Mouse (Mus musculus): ENCODE data around the gene Ugt1a7c. TPM values are rescaled to one million over a fixed set of nuclear protein-coding genes. Genes with fewer than 3 reads are reported as not detected.
"Not testable (repeated sequence)": the region's sequence is repeated elsewhere in the genome, so short reads cannot be mapped to it uniquely, and the experiment has no call there.

Ugt1a7c gene
- polyA plus RNA-seq, 1 experiment from 2014 or later = 0.94 TPM

DNA sequence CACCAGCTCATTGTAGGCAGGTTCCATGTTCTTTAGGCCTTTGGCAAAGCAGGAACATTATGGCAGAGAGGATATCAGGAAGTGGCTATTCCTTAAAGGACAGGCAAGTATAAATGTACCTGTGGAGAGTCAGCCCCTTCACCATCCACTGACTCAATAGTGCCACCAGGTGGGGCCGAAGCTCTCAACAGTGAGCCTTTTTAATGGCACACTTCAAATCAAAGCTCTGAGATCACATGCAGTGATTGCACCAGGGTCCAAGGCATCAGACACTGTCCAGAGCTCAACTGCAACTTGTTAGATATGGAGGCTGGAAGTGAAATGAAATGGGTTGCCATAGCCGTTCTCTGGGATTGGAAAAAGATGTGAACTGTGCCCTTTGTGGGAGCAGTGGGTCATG, 50.4 kb downstream of the Ugt1a7c start:
- not testable (repeated sequence) for H3K9ac ChIP-seq (ENCODE audit: low read depth, low read length); ATAC-seq; H3K27ac ChIP-seq (ENCODE audit: low read length); H3K36me3 ChIP-seq (ENCODE audit: control insufficient read depth, insufficient read depth, low read length); H3K9me3 ChIP-seq (replicated peaks; ENCODE audit: control insufficient read depth, low read length, poor library complexity, severe bottlenecking); H3K4me1 ChIP-seq (ENCODE audit: control insufficient read depth, insufficient read depth, low read length); H3K4me3 ChIP-seq (ENCODE audit: low read depth, low read length); H3K4me2 ChIP-seq (ENCODE audit: low read length); H3K27me3 ChIP-seq (ENCODE audit: control insufficient read depth, insufficient read depth, low read depth, low read length)
- WGBS = 79% methylated on average over 2 of the region's 2 CpGs

DNA sequence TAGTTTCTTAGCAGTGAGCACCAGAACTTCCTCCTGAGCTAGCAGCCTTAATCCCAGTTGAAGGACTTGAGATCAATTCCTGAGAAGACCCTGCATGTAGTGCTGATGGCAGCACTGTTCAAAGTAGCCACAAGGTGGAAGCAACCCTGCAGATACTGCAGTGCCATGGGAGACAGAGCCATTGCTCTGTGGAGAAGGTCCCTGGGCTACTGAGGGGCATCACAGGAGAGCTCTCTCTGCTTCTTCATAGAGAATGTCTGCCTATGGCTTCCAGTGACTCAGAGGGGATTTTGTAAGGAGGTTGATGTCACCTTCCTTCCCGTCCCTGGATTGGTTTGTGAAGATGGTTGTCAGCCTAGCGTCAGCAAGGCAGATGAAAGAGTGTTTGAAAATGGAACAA, 55.3 kb downstream of the Ugt1a7c start:
- H3K9ac ChIP-seq (ENCODE audit: low read depth, low read length); H3K4me1 ChIP-seq (ENCODE audit: control insufficient read depth, insufficient read depth, low read length); H3K36me3 ChIP-seq (ENCODE audit: control insufficient read depth, insufficient read depth, low read length); ATAC-seq; H3K4me3 ChIP-seq (ENCODE audit: low read depth, low read length); H3K4me2 ChIP-seq (ENCODE audit: low read length); H3K9me3 ChIP-seq (replicated peaks; ENCODE audit: control insufficient read depth, low read length, poor library complexity, severe bottlenecking); H3K27me3 ChIP-seq (ENCODE audit: control insufficient read depth, insufficient read depth, low read depth, low read length); H3K27ac ChIP-seq (ENCODE audit: low read length): not testable (repeated sequence)
- 64% methylated on average over 2 of the region's 2 CpGs for whole genome bisulfite sequencing

DNA sequence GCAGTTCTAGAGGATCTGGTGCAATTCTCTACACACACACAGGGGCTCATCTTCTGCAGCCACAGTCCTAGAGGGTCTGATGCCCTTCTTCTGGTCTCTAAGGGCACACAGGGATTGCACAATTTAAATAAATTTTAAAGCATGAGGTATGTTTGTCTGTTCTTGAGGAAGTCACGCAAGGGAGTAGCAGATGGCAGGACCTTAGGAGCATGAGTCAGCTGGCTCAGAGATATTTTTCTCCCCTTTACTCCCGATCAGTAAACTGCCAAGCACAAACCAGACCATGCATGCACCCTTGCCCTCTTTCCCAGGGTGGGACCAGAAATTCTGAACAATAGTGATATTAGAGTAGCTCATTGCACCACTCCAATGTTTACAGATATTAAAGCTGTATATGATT, 63.6 kb downstream of the Ugt1a7c start:
- Histone ChIP-seq H3K4me1 (ENCODE audit: control insufficient read depth, insufficient read depth, low read length) (no peaks in the 10 kb centered on the region), H3K36me3 (ENCODE audit: control insufficient read depth, insufficient read depth, low read length) (no peaks in the 10 kb centered on the region), H3K27ac (ENCODE audit: low read length) (no peak overlapping the region), H3K9ac (ENCODE audit: low read depth, low read length) (no peak overlapping the region), H3K4me3 (ENCODE audit: low read depth, low read length) (no peak overlapping the region), H3K9me3 (replicated peaks; ENCODE audit: control insufficient read depth, low read length, poor library complexity, severe bottlenecking) (no peaks in the 10 kb centered on the region), H3K4me2 (ENCODE audit: low read length) (no peak overlapping the region), H3K27me3 (ENCODE audit: control insufficient read depth, insufficient read depth, low read depth, low read length) (no peaks in the 10 kb centered on the region)
- WGBS = 93% methylated on average over 2 of the region's 2 CpGs
- no peak for ATAC-seq

DNA sequence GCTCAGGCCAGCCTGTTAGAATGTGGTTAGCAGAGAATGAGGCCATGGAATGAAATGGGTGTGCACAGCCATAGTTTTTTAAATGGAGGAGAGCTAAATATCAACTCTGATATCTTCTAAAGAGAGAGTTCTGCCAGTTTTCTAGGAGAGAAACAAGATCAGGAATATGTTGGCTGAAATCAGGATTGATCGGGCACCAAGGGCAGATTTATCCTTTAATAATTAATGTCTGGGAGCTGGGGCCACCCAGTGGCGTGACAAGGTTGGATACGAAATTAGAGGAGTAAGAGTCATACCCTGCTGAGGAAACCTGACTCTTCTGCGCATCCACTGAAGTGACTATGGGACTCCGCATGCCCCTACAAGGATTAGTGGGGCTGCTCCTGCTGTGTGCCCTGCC, 70.8 kb downstream of the Ugt1a7c start, which contains the start of gene Ugt1a5:
Ugt1a5 (plus strand) TSS at position 302 of the 400 bp plus-strand sequence.
- no peaks in the 10 kb centered on the region for H3K36me3 ChIP-seq (ENCODE audit: control insufficient read depth, insufficient read depth, low read length)
- no peak within 1 kb of the TSS for H3K4me2 ChIP-seq (ENCODE audit: low read length)
- no peaks in the 10 kb centered on the region for H3K4me1 ChIP-seq (ENCODE audit: control insufficient read depth, insufficient read depth, low read length)
- H3K27ac ChIP-seq (ENCODE audit: low read length) = no peak within 1 kb of the TSS
- whole genome bisulfite sequencing = 79% methylated on average over 5 of the region's 5 CpGs
- H3K4me3 ChIP-seq (ENCODE audit: low read depth, low read length) = no peak within 1 kb of the TSS
- H3K27me3 ChIP-seq (ENCODE audit: control insufficient read depth, insufficient read depth, low read depth, low read length) = no peaks in the 10 kb centered on the region
- no peaks in the 10 kb centered on the region for H3K9me3 ChIP-seq (replicated peaks; ENCODE audit: control insufficient read depth, low read length, poor library complexity, severe bottlenecking)
- ATAC-seq = no peak
- H3K9ac ChIP-seq (ENCODE audit: low read depth, low read length) = no peak within 1 kb of the TSS

DNA sequence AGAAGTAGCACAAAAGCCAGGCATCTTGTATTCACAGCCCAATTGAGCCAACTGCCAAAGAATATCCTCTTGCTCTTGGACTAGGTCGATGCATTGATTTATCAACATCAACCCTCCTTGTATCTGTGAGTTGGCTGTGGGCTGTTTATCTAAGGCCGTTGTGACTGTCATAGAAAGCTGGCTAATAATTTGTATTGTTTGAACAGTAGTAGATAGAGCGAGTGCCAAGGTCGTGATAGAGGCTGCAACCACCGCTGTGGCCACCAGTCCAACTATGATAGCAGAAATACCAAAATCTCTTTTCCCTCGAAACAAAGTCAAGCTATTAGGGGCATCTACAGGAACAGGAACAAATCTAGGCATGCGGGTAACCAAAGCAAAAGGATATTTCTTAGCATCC, 77.3 kb downstream of the Ugt1a7c start:
- ATAC-seq; H3K27me3 ChIP-seq (ENCODE audit: control insufficient read depth, insufficient read depth, low read depth, low read length); H3K36me3 ChIP-seq (ENCODE audit: control insufficient read depth, insufficient read depth, low read length); H3K4me2 ChIP-seq (ENCODE audit: low read length); H3K27ac ChIP-seq (ENCODE audit: low read length); H3K4me1 ChIP-seq (ENCODE audit: control insufficient read depth, insufficient read depth, low read length); H3K9ac ChIP-seq (ENCODE audit: low read depth, low read length); H3K4me3 ChIP-seq (ENCODE audit: low read depth, low read length); H3K9me3 ChIP-seq (replicated peaks; ENCODE audit: control insufficient read depth, low read length, poor library complexity, severe bottlenecking): not testable (repeated sequence)
- WGBS = 91% methylated on average over 5 of the region's 7 CpGs

- H3K4me3 ChIP-seq (ENCODE audit: low read depth, low read length) = no peak overlapping the region
- WGBS = 81% methylated on average over 1 of the region's 1 CpGs
- no peak overlapping the region for H3K9ac ChIP-seq (ENCODE audit: low read depth, low read length)
- no peak overlapping the region for H3K4me2 ChIP-seq (ENCODE audit: low read length)
- H3K9me3 ChIP-seq (replicated peaks; ENCODE audit: control insufficient read depth, low read length, poor library complexity, severe bottlenecking) = peaks cover 2% of the 10 kb centered on the region; the same call in 1 of the 2 replicates
- no peaks in the 10 kb centered on the region; the same call in 1 of the 2 replicates for H3K27me3 ChIP-seq (ENCODE audit: control insufficient read depth, insufficient read depth, low read depth, low read length)
- no peaks in the 10 kb centered on the region for H3K36me3 ChIP-seq (ENCODE audit: control insufficient read depth, insufficient read depth, low read length)
- no peaks in the 10 kb centered on the region for H3K4me1 ChIP-seq (ENCODE audit: control insufficient read depth, insufficient read depth, low read length)
- no peak for ATAC-seq
- H3K27ac ChIP-seq (ENCODE audit: low read length) = no peak overlapping the region
These were observed 84.8 kb downstream of the Ugt1a7c start for GRCm38 (mm10) chr1:88179657-88180056.

DNA sequence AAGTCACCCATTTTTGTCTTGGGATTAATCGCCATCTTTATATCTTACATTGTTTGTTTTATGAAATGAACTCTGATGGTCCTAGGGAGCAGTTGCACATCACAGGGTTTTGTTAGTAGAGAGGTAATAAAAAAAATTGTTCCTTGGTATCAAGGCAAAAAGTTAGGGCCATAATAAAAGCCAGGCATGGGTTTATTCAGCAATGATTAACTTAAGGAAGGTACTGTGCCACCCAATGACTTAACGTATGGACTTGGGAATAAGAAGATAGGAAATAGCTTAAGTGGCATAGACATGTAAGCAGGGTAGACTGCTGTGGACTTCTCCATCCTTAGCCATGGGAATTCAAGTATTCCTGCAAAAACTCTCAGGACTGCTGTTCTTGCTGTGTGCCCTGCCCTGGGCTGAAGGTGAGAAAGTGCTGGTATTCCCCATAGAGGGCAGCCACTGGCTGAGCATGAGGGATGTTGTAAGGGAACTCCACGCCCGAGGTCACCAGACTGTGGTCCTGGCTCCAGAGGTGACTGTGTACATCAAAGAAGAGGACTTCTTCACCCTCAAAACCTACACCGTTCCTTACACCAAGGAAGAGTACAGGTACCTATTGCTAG, 91.6 kb downstream of the Ugt1a7c start:
- WGBS = 94% methylated on average over 5 of the region's 5 CpGs

GRCm38 (mm10) chr1:88192136-88192535, 97.3 kb downstream of the Ugt1a7c start:
- H3K9me3 ChIP-seq (replicated peaks; ENCODE audit: control insufficient read depth, low read length, poor library complexity, severe bottlenecking) = no peaks in the 10 kb centered on the region
- H3K36me3 ChIP-seq (ENCODE audit: control insufficient read depth, insufficient read depth, low read length) = no peaks in the 10 kb centered on the region
- no peak overlapping the region for H3K4me3 ChIP-seq (ENCODE audit: low read depth, low read length)
- H3K4me2 ChIP-seq (ENCODE audit: low read length) = no peak overlapping the region
- H3K4me1 ChIP-seq (ENCODE audit: control insufficient read depth, insufficient read depth, low read length) = no peaks in the 10 kb centered on the region
- H3K27ac ChIP-seq (ENCODE audit: low read length) = no peak overlapping the region
- ATAC-seq = no peak
- WGBS = 64% methylated on average over 3 of the region's 3 CpGs
- no peaks in the 10 kb centered on the region for H3K27me3 ChIP-seq (ENCODE audit: control insufficient read depth, insufficient read depth, low read depth, low read length)
- H3K9ac ChIP-seq (ENCODE audit: low read depth, low read length) = no peak overlapping the region

More for the DNA sequence above, 91.6 kb downstream of the Ugt1a7c start:
- Histone ChIP-seq H3K9ac (ENCODE audit: low read depth, low read length) (no peak overlapping the region), H3K27me3 (ENCODE audit: control insufficient read depth, insufficient read depth, low read depth, low read length) (no peaks in the 10 kb centered on the region), H3K36me3 (ENCODE audit: control insufficient read depth, insufficient read depth, low read length) (no peaks in the 10 kb centered on the region), H3K4me2 (ENCODE audit: low read length) (no peak overlapping the region), H3K4me1 (ENCODE audit: control insufficient read depth, insufficient read depth, low read length) (no peaks in the 10 kb centered on the region), H3K9me3 (replicated peaks; ENCODE audit: control insufficient read depth, low read length, poor library complexity, severe bottlenecking) (no peaks in the 10 kb centered on the region), H3K27ac (ENCODE audit: low read length) (no peak overlapping the region), H3K4me3 (ENCODE audit: low read depth, low read length) (no peak overlapping the region)
- no peak for ATAC-seq

DNA sequence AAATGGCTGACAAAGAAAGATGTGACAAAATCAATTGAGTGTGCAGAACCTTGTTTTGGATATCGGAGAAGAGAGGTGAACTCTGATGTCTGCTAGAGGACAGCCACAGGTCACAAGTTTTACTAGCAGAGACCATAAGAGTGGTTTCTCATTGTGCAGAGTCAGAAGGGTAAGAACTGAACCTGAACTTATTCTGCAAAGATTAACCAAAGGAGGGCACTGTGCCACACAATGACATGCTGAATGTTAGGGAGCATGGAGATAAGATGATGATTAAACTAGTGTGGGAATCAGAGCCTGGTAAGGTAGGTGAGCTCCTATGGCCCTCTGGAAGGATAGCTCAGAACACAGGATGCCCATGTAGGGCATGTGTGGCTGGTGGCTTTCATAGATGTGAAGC, 100.8 kb downstream of the Ugt1a7c start:
- WGBS = 89% methylated on average over 1 of the region's 1 CpGs
- no peak overlapping the region for H3K9ac ChIP-seq (ENCODE audit: low read depth, low read length)

More for the DNA sequence above, 100.8 kb downstream of the Ugt1a7c start:
- no peak overlapping the region for H3K4me3 ChIP-seq (ENCODE audit: low read depth, low read length)
- H3K4me1 ChIP-seq (ENCODE audit: control insufficient read depth, insufficient read depth, low read length) = no peaks in the 10 kb centered on the region
- no peak for ATAC-seq
- no peak overlapping the region for H3K27ac ChIP-seq (ENCODE audit: low read length)
- H3K9me3 ChIP-seq (replicated peaks; ENCODE audit: control insufficient read depth, low read length, poor library complexity, severe bottlenecking) = no peaks in the 10 kb centered on the region
- H3K36me3 ChIP-seq (ENCODE audit: control insufficient read depth, insufficient read depth, low read length) = no peaks in the 10 kb centered on the region
- H3K4me2 ChIP-seq (ENCODE audit: low read length) = no peak overlapping the region
- no peaks in the 10 kb centered on the region for H3K27me3 ChIP-seq (ENCODE audit: control insufficient read depth, insufficient read depth, low read depth, low read length)

Data from midbrain, embryonic 16.5 days (tissue).